Mouse (Mus musculus): Measurements from ENCODE around the gene Ifrd1. TPM values are rescaled to one million over a fixed set of nuclear protein-coding genes. Genes with fewer than 3 reads are reported as not detected.

The Ifrd1 gene
- polyA plus RNA-seq, 1 experiment from 2014 or later: 93.7 TPM

DNA sequence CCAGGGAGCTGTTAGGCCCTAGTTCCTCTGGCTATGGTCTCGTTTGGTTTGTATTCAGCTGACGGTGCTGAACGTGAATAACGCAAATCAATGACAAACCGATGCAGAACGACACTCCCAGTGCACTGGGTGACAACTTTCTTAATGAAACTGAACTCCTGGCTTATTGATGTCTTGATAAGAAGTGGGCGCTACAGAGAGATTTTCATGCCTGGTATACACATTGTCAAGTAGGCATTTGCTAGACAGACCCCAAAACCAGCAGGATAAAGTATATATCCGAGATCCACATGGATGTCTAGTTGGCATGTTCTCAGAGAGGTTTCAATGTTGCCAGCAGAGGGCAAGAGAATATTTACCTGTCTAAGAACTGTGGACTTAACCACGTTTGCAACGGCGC is 6.4 kb upstream of the Ifrd1 start:
- no peak overlapping the region for H3K4me3 ChIP-seq (ENCODE audit: control insufficient read depth in 1 of 2, insufficient read depth in 1 of 2, low read depth in 1 of 2, low read length in 2 of 2)
- no peaks in the 10 kb centered on the region for H3K4me1 ChIP-seq (ENCODE audit: control insufficient read depth in 2 of 2, insufficient read depth in 2 of 2, low read length in 2 of 2)
- no peak overlapping the region for H3K27ac ChIP-seq (replicated peaks in 1 of 2; ENCODE audit: control insufficient read depth in 1 of 2, insufficient read depth in 1 of 2, low read depth in 2 of 2, low read length in 2 of 2)
- 87% methylated on average over 11 of the region's 11 CpGs for WGBS
- H3K9me3 ChIP-seq (ENCODE audit: control insufficient read depth, low read length): no peaks in the 10 kb centered on the region
- H3K9ac ChIP-seq (ENCODE audit: low read length): no peak overlapping the region
- no peak for ATAC-seq (ENCODE audit: insufficient number of reproducible peaks, insufficient read depth, low FRiP score, low read depth)
- no peak overlapping the region for H3K4me2 ChIP-seq (ENCODE audit: low read length)
- H3K36me3 ChIP-seq (ENCODE audit: control insufficient read depth, insufficient read depth, low read length): no peaks in the 10 kb centered on the region
- no peaks in the 10 kb centered on the region for H3K27me3 ChIP-seq (ENCODE audit: control insufficient read depth, insufficient read depth, low read length)

DNA sequence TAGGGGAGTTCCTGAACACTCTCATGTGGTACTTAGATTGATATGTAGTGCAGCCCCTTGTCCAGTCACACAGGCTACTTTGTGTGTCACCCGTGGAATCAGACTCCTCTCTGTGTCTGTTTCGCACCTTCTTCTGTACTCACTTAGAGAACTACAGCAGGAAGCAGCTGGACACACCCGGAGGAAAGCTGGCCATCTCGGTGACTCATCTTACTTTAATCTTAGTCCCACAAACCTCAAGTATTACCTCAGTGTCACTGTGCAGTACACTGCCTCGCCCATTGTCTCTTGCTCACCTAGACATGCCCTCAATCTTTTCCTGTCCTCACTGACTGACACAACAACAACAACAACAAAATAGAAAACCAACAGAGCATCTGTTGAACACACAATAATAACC is 4.9 kb upstream of the Ifrd1 start:
- Histone ChIP-seq H3K4me1 (ENCODE audit: control insufficient read depth in 2 of 2, insufficient read depth in 2 of 2, low read length in 2 of 2) (peaks cover under 1% of the 10 kb centered on the region in 2 experiments; a peak in 2 of 4 replicates), H3K9me3 (ENCODE audit: control insufficient read depth, low read length) (no peaks in the 10 kb centered on the region), H3K4me2 (ENCODE audit: low read length) (no peak overlapping the region), H3K4me3 (ENCODE audit: control insufficient read depth in 1 of 2, insufficient read depth in 1 of 2, low read depth in 1 of 2, low read length in 2 of 2) (no peak overlapping the region), H3K9ac (ENCODE audit: low read length) (no peak overlapping the region), H3K27ac (replicated peaks in 1 of 2; ENCODE audit: control insufficient read depth in 1 of 2, insufficient read depth in 1 of 2, low read depth in 2 of 2, low read length in 2 of 2) (no peak overlapping the region), H3K27me3 (ENCODE audit: control insufficient read depth, insufficient read depth, low read length) (no peaks in the 10 kb centered on the region), H3K36me3 (ENCODE audit: control insufficient read depth, insufficient read depth, low read length) (no peaks in the 10 kb centered on the region)
- 65% methylated on average over 5 of the region's 5 CpGs for WGBS
- ATAC-seq (ENCODE audit: insufficient number of reproducible peaks, insufficient read depth, low FRiP score, low read depth): no peak

DNA sequence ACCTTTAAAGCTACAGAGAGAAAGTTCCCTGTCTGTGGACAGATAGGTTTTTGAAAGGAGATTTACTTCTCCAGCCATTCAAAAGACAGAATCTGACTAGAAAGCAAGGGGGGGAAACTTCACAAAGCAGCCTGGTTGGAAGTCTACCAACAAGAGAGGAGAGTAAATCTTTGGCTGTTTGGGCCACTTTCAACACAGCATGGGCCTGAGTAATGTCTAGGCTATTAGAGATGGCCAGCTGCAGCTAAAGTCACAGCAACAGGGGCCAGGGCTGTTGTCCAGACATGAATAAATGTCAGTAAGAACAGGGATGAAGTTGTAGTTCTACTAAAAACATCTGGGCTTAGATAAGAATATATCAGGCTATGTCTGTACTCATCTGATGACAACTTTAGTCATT is 2.0 kb upstream of the Ifrd1 start:
- ATAC-seq (ENCODE audit: insufficient number of reproducible peaks, insufficient read depth, low FRiP score, low read depth): no peak
- Histone ChIP-seq H3K4me3 (ENCODE audit: control insufficient read depth in 1 of 2, insufficient read depth in 1 of 2, low read depth in 1 of 2, low read length in 2 of 2) (no peak overlapping the region), H3K36me3 (ENCODE audit: control insufficient read depth, insufficient read depth, low read length) (no peaks in the 10 kb centered on the region), H3K27ac (replicated peaks in 1 of 2; ENCODE audit: control insufficient read depth in 1 of 2, insufficient read depth in 1 of 2, low read depth in 2 of 2, low read length in 2 of 2) (no peak overlapping the region), H3K9me3 (ENCODE audit: control insufficient read depth, low read length) (no peaks in the 10 kb centered on the region), H3K4me2 (ENCODE audit: low read length) (no peak overlapping the region), H3K27me3 (ENCODE audit: control insufficient read depth, insufficient read depth, low read length) (no peaks in the 10 kb centered on the region), H3K9ac (ENCODE audit: low read length) (no peak overlapping the region), H3K4me1 (ENCODE audit: control insufficient read depth in 2 of 2, insufficient read depth in 2 of 2, low read length in 2 of 2) (peaks cover 5 to 11% of the 10 kb centered on the region in 2 experiments; a peak in 3 of 4 replicates)

DNA sequence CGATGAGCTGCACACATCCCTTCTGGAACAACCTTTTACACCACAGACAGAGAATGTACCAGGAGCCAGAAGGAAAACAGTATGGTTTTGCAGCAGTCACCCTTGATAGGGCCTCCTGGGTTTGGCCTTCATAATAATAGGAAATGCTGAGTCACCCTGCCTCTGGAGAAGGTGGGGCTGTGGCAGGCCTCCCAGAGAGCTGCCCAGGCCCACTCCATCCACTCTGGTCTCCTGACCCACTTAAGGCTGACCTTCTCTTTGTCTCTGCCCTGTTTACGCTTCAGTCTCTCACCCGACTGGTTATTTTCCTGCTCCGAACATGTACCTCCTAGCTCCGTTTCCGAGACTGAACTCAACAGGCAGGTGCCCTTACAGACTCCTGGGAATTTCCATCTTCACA is 328 bp downstream of the Ifrd1 start:
- Histone ChIP-seq H3K4me2 (ENCODE audit: low read length) (0 out of 2 replicates have a peak overlapping the region, but pooled peaks have one; percentile 0), H3K4me3 (ENCODE audit: control insufficient read depth in 1 of 2, insufficient read depth in 1 of 2, low read depth in 1 of 2, low read length in 2 of 2) (no peak overlapping the region), H3K27ac (replicated peaks in 1 of 2; ENCODE audit: control insufficient read depth in 1 of 2, insufficient read depth in 1 of 2, low read depth in 2 of 2, low read length in 2 of 2) (no peak overlapping the region), H3K9ac (ENCODE audit: low read length) (no peak overlapping the region), H3K27me3 (ENCODE audit: control insufficient read depth, insufficient read depth, low read length) (no peaks in the 10 kb centered on the region), H3K9me3 (ENCODE audit: control insufficient read depth, low read length) (no peaks in the 10 kb centered on the region), H3K4me1 (ENCODE audit: control insufficient read depth in 2 of 2, insufficient read depth in 2 of 2, low read length in 2 of 2) (peaks cover 5 to 17% of the 10 kb centered on the region in 2 experiments), H3K36me3 (ENCODE audit: control insufficient read depth, insufficient read depth, low read length) (no peaks in the 10 kb centered on the region)
- 48% methylated on average over 6 of the region's 6 CpGs for WGBS
- ATAC-seq (ENCODE audit: insufficient number of reproducible peaks, insufficient read depth, low FRiP score, low read depth): peak; percentile 61; the same call in 1 of the 2 replicates

DNA sequence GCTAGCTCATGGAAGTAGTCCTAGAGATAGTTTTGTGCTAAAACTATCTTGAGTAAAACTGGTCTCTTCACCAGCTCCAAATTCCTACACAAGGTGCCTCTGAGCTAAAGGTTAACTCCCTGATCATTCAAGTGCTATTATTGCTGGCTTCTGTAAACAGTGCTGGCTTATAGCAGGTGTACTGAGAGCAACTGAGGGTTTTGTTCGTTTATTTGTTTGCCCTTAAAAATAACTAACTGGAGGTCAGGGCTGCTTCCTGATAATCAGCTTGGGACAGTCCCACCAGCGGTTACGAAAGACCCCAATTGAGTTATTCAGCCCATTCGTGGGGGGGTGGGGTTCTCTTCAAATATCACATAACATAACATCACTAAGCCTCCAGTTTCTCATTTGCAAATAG is 920 bp downstream of the Ifrd1 start:
- Histone ChIP-seq H3K4me2 (ENCODE audit: low read length) (no peak overlapping the region), H3K4me3 (ENCODE audit: control insufficient read depth in 1 of 2, insufficient read depth in 1 of 2, low read depth in 1 of 2, low read length in 2 of 2) (no peak overlapping the region), H3K9me3 (ENCODE audit: control insufficient read depth, low read length) (no peaks in the 10 kb centered on the region), H3K27me3 (ENCODE audit: control insufficient read depth, insufficient read depth, low read length) (no peaks in the 10 kb centered on the region), H3K4me1 (ENCODE audit: control insufficient read depth in 2 of 2, insufficient read depth in 2 of 2, low read length in 2 of 2) (peaks cover 5 to 17% of the 10 kb centered on the region in 2 experiments), H3K27ac (replicated peaks in 1 of 2; ENCODE audit: control insufficient read depth in 1 of 2, insufficient read depth in 1 of 2, low read depth in 2 of 2, low read length in 2 of 2) (no peak overlapping the region), H3K36me3 (ENCODE audit: control insufficient read depth, insufficient read depth, low read length) (no peaks in the 10 kb centered on the region), H3K9ac (ENCODE audit: low read length) (no peak overlapping the region)
- no peak for ATAC-seq (ENCODE audit: insufficient number of reproducible peaks, insufficient read depth, low FRiP score, low read depth)
- WGBS: 71% methylated on average over 4 of the region's 4 CpGs

DNA sequence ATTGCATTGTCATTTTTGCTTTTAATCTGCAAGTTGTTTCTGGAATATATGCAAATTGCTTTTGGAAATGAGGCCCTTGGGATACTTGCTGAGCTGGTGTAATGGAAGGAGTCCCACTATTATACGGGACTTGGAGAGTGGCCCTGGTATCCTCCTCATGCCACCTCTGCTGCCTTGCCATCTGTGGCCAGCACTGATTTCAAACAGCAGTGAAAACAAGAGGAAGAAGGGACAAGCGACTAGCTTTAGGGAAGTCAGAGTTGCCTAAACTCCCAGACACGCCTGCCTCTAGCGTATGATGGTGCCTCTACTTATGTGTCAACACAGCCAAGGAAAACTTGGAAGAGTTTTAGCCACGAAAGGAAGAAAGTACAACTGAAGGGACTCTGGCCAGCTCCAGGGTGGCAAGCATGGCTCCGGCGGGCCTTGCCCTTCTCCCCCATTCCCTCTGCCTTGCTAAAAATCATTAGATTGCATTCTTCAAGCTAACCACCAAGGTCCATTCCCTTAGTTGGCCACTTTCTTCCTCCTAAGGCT is 2.8 kb downstream of the Ifrd1 start:
- H3K4me1 ChIP-seq (ENCODE audit: control insufficient read depth in 2 of 2, insufficient read depth in 2 of 2, low read length in 2 of 2): peaks cover 5 to 17% of the 10 kb centered on the region in 2 experiments
- no peaks in the 10 kb centered on the region for H3K9me3 ChIP-seq (ENCODE audit: control insufficient read depth, low read length)
- no peak overlapping the region for H3K4me2 ChIP-seq (ENCODE audit: low read length)
- no peaks in the 10 kb centered on the region for H3K27me3 ChIP-seq (ENCODE audit: control insufficient read depth, insufficient read depth, low read length)
- H3K27ac ChIP-seq (replicated peaks in 1 of 2; ENCODE audit: control insufficient read depth in 1 of 2, insufficient read depth in 1 of 2, low read depth in 2 of 2, low read length in 2 of 2): no peak overlapping the region
- WGBS: 90% methylated on average over 7 of the region's 7 CpGs
- no peaks in the 10 kb centered on the region for H3K36me3 ChIP-seq (ENCODE audit: control insufficient read depth, insufficient read depth, low read length)
- ATAC-seq (ENCODE audit: insufficient number of reproducible peaks, insufficient read depth, low FRiP score, low read depth): no peak
- H3K4me3 ChIP-seq (ENCODE audit: control insufficient read depth in 1 of 2, insufficient read depth in 1 of 2, low read depth in 1 of 2, low read length in 2 of 2): no peak overlapping the region
- no peak overlapping the region for H3K9ac ChIP-seq (ENCODE audit: low read length)

DNA sequence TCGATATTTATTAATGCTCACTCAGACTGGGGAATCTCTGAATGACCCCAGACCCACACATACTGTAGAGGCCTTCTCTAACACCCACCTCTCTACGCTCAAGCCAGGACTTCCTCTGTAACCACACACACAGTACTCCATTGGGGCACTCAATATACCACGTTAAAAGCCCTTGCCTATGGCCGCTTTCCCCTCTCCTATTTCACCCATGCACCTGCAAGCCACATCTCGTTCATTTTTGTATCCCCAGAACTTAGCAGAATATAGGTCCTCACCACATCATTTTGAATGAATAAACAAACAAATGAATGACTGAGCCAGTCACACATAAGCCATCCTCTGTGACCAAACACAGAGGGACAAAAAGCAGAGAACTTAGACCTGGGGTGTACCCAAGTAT is 3.4 kb downstream of the Ifrd1 start:
- Histone ChIP-seq H3K27me3 (ENCODE audit: control insufficient read depth, insufficient read depth, low read length) (no peaks in the 10 kb centered on the region), H3K27ac (replicated peaks in 1 of 2; ENCODE audit: control insufficient read depth in 1 of 2, insufficient read depth in 1 of 2, low read depth in 2 of 2, low read length in 2 of 2) (no peak overlapping the region), H3K4me2 (ENCODE audit: low read length) (no peak overlapping the region), H3K9ac (ENCODE audit: low read length) (no peak overlapping the region), H3K4me1 (ENCODE audit: control insufficient read depth in 2 of 2, insufficient read depth in 2 of 2, low read length in 2 of 2) (peaks cover 5 to 17% of the 10 kb centered on the region in 2 experiments), H3K4me3 (ENCODE audit: control insufficient read depth in 1 of 2, insufficient read depth in 1 of 2, low read depth in 1 of 2, low read length in 2 of 2) (no peak overlapping the region), H3K36me3 (ENCODE audit: control insufficient read depth, insufficient read depth, low read length) (no peaks in the 10 kb centered on the region), H3K9me3 (ENCODE audit: control insufficient read depth, low read length) (no peaks in the 10 kb centered on the region)
- WGBS: 97% methylated on average over 5 of the region's 5 CpGs
- ATAC-seq (ENCODE audit: insufficient number of reproducible peaks, insufficient read depth, low FRiP score, low read depth): no peak

DNA sequence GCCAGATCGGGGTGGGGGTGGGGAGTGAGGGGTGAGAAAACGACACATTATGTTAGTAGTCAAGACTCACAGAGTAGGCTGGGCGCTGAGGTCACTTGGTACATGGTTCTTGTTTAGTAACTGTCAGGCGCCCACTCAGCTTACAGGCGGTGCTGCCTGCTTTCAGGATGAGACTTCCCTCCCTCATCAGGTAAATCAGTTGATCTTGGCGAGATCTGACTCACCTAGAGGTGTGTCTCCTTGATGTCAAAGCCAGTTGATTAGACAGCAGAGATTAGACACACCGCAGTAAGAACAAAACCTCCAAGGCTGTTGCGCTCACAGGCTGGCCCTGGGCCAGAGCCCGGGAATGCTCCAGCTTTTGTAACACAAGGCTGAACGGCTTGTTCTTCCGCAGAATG is 4.5 kb downstream of the Ifrd1 start:
- H3K4me1 ChIP-seq (ENCODE audit: control insufficient read depth in 2 of 2, insufficient read depth in 2 of 2, low read length in 2 of 2): peaks cover 5 to 17% of the 10 kb centered on the region in 2 experiments
- H3K9me3 ChIP-seq (ENCODE audit: control insufficient read depth, low read length): no peaks in the 10 kb centered on the region
- peak overlapping the region; percentile 8; the same call in 1 of the 2 replicates for H3K9ac ChIP-seq (ENCODE audit: low read length)
- ATAC-seq (ENCODE audit: insufficient number of reproducible peaks, insufficient read depth, low FRiP score, low read depth): no peak
- peak overlapping the region; percentile 11 to 22; a peak in 1 of 4 replicates for H3K4me3 ChIP-seq (ENCODE audit: control insufficient read depth in 1 of 2, insufficient read depth in 1 of 2, low read depth in 1 of 2, low read length in 2 of 2)
- no peaks in the 10 kb centered on the region for H3K27me3 ChIP-seq (ENCODE audit: control insufficient read depth, insufficient read depth, low read length)
- no peaks in the 10 kb centered on the region for H3K36me3 ChIP-seq (ENCODE audit: control insufficient read depth, insufficient read depth, low read length)
- H3K27ac ChIP-seq (replicated peaks in 1 of 2; ENCODE audit: control insufficient read depth in 1 of 2, insufficient read depth in 1 of 2, low read depth in 2 of 2, low read length in 2 of 2): peak overlapping the region in 1 of 2 experiments; percentile 53; a peak in 1 of 4 replicates
- WGBS: 13% methylated on average over 11 of the region's 11 CpGs
- H3K4me2 ChIP-seq (ENCODE audit: low read length): peak overlapping the region; percentile 55
